Mouse (Mus musculus) lung, adult 2 months (tissue): ENCODE measurements around the gene Samd14.

ENCODE experiments used
- CTCF ChIP-seq: fragments of 200-500 bp; IDR thresholded peaks from 2 replicates; pipeline ENCODE4 v1.5.1; 2011; ENCODE audit warnings: mild to moderate bottlenecking, low read length, control low read depth; ENCODE audit not compliant: insufficient read depth
- POLR2A ChIP-seq: fragments of 200-500 bp; IDR thresholded peaks from 2 replicates; pipeline ENCODE4 v1.6.1; 2011; ENCODE audit warnings: low read depth, mild to moderate bottlenecking, control low read depth, low read length, borderline replicate concordance; ENCODE audit errors: extremely low read depth

- no peak for TF ChIP-seq CTCF
- no peak for TF ChIP-seq POLR2A
These were observed 15.7 kb downstream of the Samd14 start for GRCm38 (mm10) chr11:95025227-95026012.
